Mouse (Mus musculus): Measurements from ENCODE around the gene Sprr2a2.
"Not testable (repeated sequence)": the region's sequence is repeated elsewhere in the genome, so short reads cannot be mapped to it uniquely, and the experiment has no call there.

Sprr2a2 gene

DNA sequence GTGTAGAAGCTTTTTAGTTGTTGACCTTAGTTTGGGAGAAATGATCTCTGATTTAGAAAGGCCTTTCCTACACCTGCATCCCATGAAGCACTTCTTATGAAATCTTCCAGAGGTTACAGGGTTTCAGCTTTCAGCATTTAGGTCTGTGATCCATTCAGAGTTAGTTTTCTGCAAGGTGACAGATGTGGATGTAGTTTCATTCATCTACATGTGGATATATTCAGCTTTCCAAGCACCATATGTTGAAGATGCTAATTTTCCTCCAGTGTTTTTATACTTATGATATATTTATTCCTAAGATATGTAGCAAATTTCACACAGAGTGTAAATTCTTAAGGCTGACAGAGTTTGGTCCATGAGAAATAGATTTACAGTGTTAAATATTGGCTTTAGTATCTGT lies 57.8 kb downstream of the Sprr2a2 start:
- not testable (repeated sequence) for DNase-seq (ENCODE audit: low read depth, low spot score)

DNA sequence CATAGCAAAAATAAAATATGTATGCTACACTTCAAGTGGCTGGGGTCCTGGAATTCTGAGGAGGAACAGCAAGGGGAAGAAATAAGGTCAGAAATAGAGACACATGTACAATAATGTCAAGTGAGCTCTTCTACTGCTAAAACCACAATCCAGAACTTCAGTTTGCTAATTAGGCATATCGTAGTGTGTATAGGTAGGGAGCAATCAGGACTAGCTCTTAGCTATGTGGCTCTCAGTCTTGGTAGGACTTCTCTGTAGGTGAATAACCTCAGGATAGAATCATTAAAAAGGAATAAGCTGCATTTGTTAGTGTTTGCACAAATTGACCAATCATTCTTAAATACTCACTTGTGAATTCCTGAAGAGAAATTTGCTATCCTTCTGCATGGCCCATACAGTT lies 58.3 kb downstream of the Sprr2a2 start:
- not testable (repeated sequence) for DNase-seq (ENCODE audit: low read depth, low spot score)

DNA sequence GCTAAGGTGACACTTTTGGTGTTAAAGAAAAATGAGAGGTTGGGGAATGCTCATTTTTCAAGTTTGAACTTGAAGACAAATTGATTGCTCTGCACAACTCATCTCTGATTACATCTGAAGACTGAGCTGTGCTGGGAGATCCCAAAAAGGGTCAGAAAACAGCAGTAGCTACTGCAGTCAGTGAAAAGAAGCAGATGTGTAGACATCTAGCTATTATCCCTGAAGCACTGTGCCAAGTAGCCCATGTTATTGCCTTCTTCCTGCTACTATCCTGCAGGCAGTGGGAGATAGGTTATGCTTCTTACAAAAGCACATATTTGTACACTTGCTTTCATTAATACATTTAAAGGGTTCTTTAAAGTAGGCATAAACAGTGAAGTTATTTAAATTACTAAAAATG lies 63.9 kb downstream of the Sprr2a2 start:
- not testable (repeated sequence) for DNase-seq (ENCODE audit: low read depth, low spot score)

DNA sequence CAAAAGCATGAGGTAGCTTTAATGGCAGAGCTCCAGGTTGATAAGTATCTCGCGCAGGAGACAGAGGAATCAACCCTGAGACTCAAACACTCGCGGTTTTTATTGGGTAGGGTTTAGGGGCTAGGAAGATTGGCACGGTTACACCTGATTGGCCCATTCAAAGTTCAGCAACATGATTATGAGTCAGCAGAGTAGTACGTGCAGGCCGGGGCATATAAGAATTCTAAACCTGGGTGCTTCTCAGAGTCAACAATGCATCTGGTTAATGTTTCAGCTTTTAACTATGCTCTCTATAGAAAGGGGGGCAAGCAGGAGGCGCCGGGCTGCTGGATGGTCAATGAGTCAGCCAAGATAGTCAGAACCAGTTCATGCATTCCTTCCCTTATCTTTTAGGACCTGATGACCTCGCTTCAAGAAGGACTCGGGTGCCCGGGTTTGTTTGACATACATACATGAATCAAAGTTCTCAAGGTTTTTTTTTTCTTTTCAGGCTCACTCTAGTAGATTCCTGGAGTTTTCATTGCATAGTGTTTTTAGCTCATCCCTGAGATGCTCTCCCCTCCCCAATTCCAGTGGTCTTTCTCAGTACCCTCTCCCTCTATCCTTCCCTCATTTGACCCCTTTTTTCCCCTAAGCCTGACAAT lies 65.4 kb downstream of the Sprr2a2 start:
- DNase-seq (ENCODE audit: low read depth, low spot score): not testable (repeated sequence)

DNA sequence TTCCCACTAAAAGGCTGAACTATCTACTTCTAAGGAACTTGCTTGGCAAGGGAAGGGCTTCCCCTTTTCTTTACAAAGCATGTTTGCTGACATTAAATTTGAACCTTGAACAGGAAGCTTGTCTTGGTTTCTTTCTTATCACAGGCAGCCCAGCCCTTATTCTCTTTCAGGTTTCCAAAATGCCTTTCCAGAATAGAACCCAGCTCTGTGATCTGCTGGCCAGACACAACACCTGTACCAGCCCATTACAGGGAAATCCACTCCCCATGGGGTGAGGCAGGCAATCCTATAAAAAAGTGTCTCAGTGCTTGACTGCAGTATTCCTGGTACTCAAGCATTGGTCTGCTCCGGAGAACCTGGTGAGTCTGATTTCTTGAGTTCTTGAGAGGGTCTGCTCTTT lies 69.4 kb downstream of the Sprr2a2 start, which contains the start of gene Sprr2a3:
Gene Sprr2a3, plus strand, starts transcription at position 317 of the 400 bp plus-strand sequence.
- not testable (repeated sequence) for DNase-seq (ENCODE audit: low read depth, low spot score)

GRCm38 (mm10) chr3:92288489-92288888 lies 72.8 kb downstream of the Sprr2a2 start:
- DNase-seq (ENCODE audit: low read depth, low spot score): not testable (repeated sequence)

Data from forelimb bud, embryonic 11.5 days (tissue).